Mouse (Mus musculus): Measurements from ENCODE around the gene Lrrc8d. TPM values are rescaled to one million over a fixed set of nuclear protein-coding genes. Genes with fewer than 3 reads are reported as not detected.

The Lrrc8d gene
- polyA plus RNA-seq, 1 experiment: 34.6 TPM

- no peak overlapping the region for H3K9ac ChIP-seq (ENCODE audit: low read depth, poor library complexity, severe bottlenecking)
- no peak overlapping the region for H3K4me3 ChIP-seq (ENCODE audit: low read depth, low read length)
- no peaks in the 10 kb centered on the region for H3K27me3 ChIP-seq (ENCODE audit: control insufficient read depth, insufficient read depth, low read length, poor library complexity, severe bottlenecking)
- no peak for TF ChIP-seq POLR2A (IDR thresholded peaks at IDR 0.05; ENCODE audit: insufficient read depth, low read length)
- TF ChIP-seq EP300 (IDR thresholded peaks at IDR 0.05; ENCODE audit: insufficient read depth, low read depth, low read length): no peak
- no peak for TF ChIP-seq CTCF (IDR thresholded peaks at IDR 0.05; ENCODE audit: low read depth, low read length)
- no peaks in the 10 kb centered on the region for H3K9me3 ChIP-seq (replicated peaks; ENCODE audit: control insufficient read depth, insufficient read depth, low read length, poor library complexity, severe bottlenecking)
- H3K27ac ChIP-seq (ENCODE audit: insufficient read depth, low read length): no peak overlapping the region
- peaks cover 24% of the 10 kb centered on the region for H3K36me3 ChIP-seq (ENCODE audit: control insufficient read depth, insufficient read depth, low read length, poor library complexity, severe bottlenecking)
- no peaks in the 10 kb centered on the region for H3K4me1 ChIP-seq (ENCODE audit: control insufficient read depth, insufficient read depth, low read length)
Measured at GRCm38 (mm10) chr5:105813974-105814373, 114.2 kb downstream of the Lrrc8d start.

- no peak overlapping the region for H3K4me3 ChIP-seq (ENCODE audit: low read depth, low read length)
- H3K36me3 ChIP-seq (ENCODE audit: control insufficient read depth, insufficient read depth, low read length, poor library complexity, severe bottlenecking): peaks cover 24% of the 10 kb centered on the region
- H3K9me3 ChIP-seq (replicated peaks; ENCODE audit: control insufficient read depth, insufficient read depth, low read length, poor library complexity, severe bottlenecking): no peaks in the 10 kb centered on the region
- H3K27ac ChIP-seq (ENCODE audit: insufficient read depth, low read length): no peak overlapping the region
- H3K27me3 ChIP-seq (ENCODE audit: control insufficient read depth, insufficient read depth, low read length, poor library complexity, severe bottlenecking): no peaks in the 10 kb centered on the region
- TF ChIP-seq EP300 (IDR thresholded peaks at IDR 0.05; ENCODE audit: insufficient read depth, low read depth, low read length) (no peak), POLR2A (IDR thresholded peaks at IDR 0.05; ENCODE audit: insufficient read depth, low read length) (no peak), CTCF (IDR thresholded peaks at IDR 0.05; ENCODE audit: low read depth, low read length) (no peak)
- H3K4me1 ChIP-seq (ENCODE audit: control insufficient read depth, insufficient read depth, low read length): no peaks in the 10 kb centered on the region
- no peak overlapping the region for H3K9ac ChIP-seq (ENCODE audit: low read depth, poor library complexity, severe bottlenecking)
Measured at GRCm38 (mm10) chr5:105816118-105816517, 116.3 kb downstream of the Lrrc8d start.

- no peak overlapping the region for H3K27ac ChIP-seq (ENCODE audit: insufficient read depth, low read length)
- TF ChIP-seq CTCF (IDR thresholded peaks at IDR 0.05; ENCODE audit: low read depth, low read length) (no peak), POLR2A (IDR thresholded peaks at IDR 0.05; ENCODE audit: insufficient read depth, low read length) (no peak), EP300 (IDR thresholded peaks at IDR 0.05; ENCODE audit: insufficient read depth, low read depth, low read length) (no peak)
Measured at GRCm38 (mm10) chr5:105817248-105817976, 117.6 kb downstream of the Lrrc8d start.

GRCm38 (mm10) chr5:105818411-105818810 is 118.6 kb downstream of the Lrrc8d start:
- Histone ChIP-seq H3K4me1 (ENCODE audit: control insufficient read depth, insufficient read depth, low read length) (no peaks in the 10 kb centered on the region), H3K27ac (ENCODE audit: insufficient read depth, low read length) (no peak overlapping the region), H3K27me3 (ENCODE audit: control insufficient read depth, insufficient read depth, low read length, poor library complexity, severe bottlenecking) (no peaks in the 10 kb centered on the region), H3K9me3 (replicated peaks; ENCODE audit: control insufficient read depth, insufficient read depth, low read length, poor library complexity, severe bottlenecking) (no peaks in the 10 kb centered on the region), H3K36me3 (ENCODE audit: control insufficient read depth, insufficient read depth, low read length, poor library complexity, severe bottlenecking) (peaks cover 5% of the 10 kb centered on the region), H3K4me3 (ENCODE audit: low read depth, low read length) (no peak overlapping the region), H3K9ac (ENCODE audit: low read depth, poor library complexity, severe bottlenecking) (no peak overlapping the region)
- TF ChIP-seq CTCF (IDR thresholded peaks at IDR 0.05; ENCODE audit: low read depth, low read length): no peak
- no peak for TF ChIP-seq POLR2A (IDR thresholded peaks at IDR 0.05; ENCODE audit: insufficient read depth, low read length)
- no peak for TF ChIP-seq EP300 (IDR thresholded peaks at IDR 0.05; ENCODE audit: insufficient read depth, low read depth, low read length)

More at GRCm38 (mm10) chr5:105817248-105817976, 117.6 kb downstream of the Lrrc8d start:
- H3K4me1 ChIP-seq (ENCODE audit: control insufficient read depth, insufficient read depth, low read length): no peaks in the 10 kb centered on the region
- H3K27me3 ChIP-seq (ENCODE audit: control insufficient read depth, insufficient read depth, low read length, poor library complexity, severe bottlenecking): no peaks in the 10 kb centered on the region
- H3K36me3 ChIP-seq (ENCODE audit: control insufficient read depth, insufficient read depth, low read length, poor library complexity, severe bottlenecking): peaks cover 15% of the 10 kb centered on the region
- H3K9me3 ChIP-seq (replicated peaks; ENCODE audit: control insufficient read depth, insufficient read depth, low read length, poor library complexity, severe bottlenecking): no peaks in the 10 kb centered on the region
- H3K9ac ChIP-seq (ENCODE audit: low read depth, poor library complexity, severe bottlenecking): no peak overlapping the region
- no peak overlapping the region for H3K4me3 ChIP-seq (ENCODE audit: low read depth, low read length)

- no peak for TF ChIP-seq CTCF (IDR thresholded peaks at IDR 0.05; ENCODE audit: low read depth, low read length)
- no peak for TF ChIP-seq POLR2A (IDR thresholded peaks at IDR 0.05; ENCODE audit: insufficient read depth, low read length)
- TF ChIP-seq EP300 (IDR thresholded peaks at IDR 0.05; ENCODE audit: insufficient read depth, low read depth, low read length): no peak
- Histone ChIP-seq H3K9ac (ENCODE audit: low read depth, poor library complexity, severe bottlenecking) (no peak overlapping the region), H3K27me3 (ENCODE audit: control insufficient read depth, insufficient read depth, low read length, poor library complexity, severe bottlenecking) (no peaks in the 10 kb centered on the region), H3K27ac (ENCODE audit: insufficient read depth, low read length) (no peak overlapping the region), H3K4me1 (ENCODE audit: control insufficient read depth, insufficient read depth, low read length) (no peaks in the 10 kb centered on the region), H3K9me3 (replicated peaks; ENCODE audit: control insufficient read depth, insufficient read depth, low read length, poor library complexity, severe bottlenecking) (no peaks in the 10 kb centered on the region), H3K36me3 (ENCODE audit: control insufficient read depth, insufficient read depth, low read length, poor library complexity, severe bottlenecking) (no peaks in the 10 kb centered on the region), H3K4me3 (ENCODE audit: low read depth, low read length) (no peak overlapping the region)
Measured at GRCm38 (mm10) chr5:105821390-105821789, 121.6 kb downstream of the Lrrc8d start.

Measured in ES-Bruce4 (cell line).